Mouse (Mus musculus) left cerebral cortex, adult 9 months (tissue): Measurements from ENCODE around the gene Ppp1r35.

Experiments used
- DNase-seq, 2 experiments: peaks; one replicate each; pipeline ENCODE4 v3.0.0; 2022; ENCODE audit warnings: low spot score in 2 of 2

The Ppp1r35 gene

GRCm38 (mm10) chr5:137782776-137783522 is 4.3 kb downstream of the Ppp1r35 start:
- DNase-seq: no peak

GRCm38 (mm10) chr5:137783901-137784540 is 5.4 kb downstream of the Ppp1r35 start:
- DNase-seq: no peak

- DNase-seq: no peak
Measured at GRCm38 (mm10) chr5:137784546-137784945, 5.9 kb downstream of the Ppp1r35 start.

- DNase-seq: no peak
Measured at GRCm38 (mm10) chr5:137785164-137786031, 6.7 kb downstream of the Ppp1r35 start.

GRCm38 (mm10) chr5:137786109-137786942 is 7.7 kb downstream of the Ppp1r35 start:
- DNase-seq: peak; percentile 99

GRCm38 (mm10) chr5:137787151-137787928 is 8.7 kb downstream of the Ppp1r35 start, which contains the start of the genes Mepce and Zcwpw1:
TSS of gene Mepce (minus strand) at chr5:137787655.
TSS of gene Zcwpw1 (plus strand) at chr5:137787798.
- peak; percentile 89 to 97 for DNase-seq

- DNase-seq: peak in 1 of 2 experiments; percentile 44
Measured at GRCm38 (mm10) chr5:137788171-137788570, 9.5 kb downstream of the Ppp1r35 start.

- no peak for DNase-seq
Measured at GRCm38 (mm10) chr5:137788946-137789531, 10.4 kb downstream of the Ppp1r35 start.

- DNase-seq: no peak
Measured at GRCm38 (mm10) chr5:137791553-137791952, 12.9 kb downstream of the Ppp1r35 start.

GRCm38 (mm10) chr5:137796606-137797005 is 18.0 kb downstream of the Ppp1r35 start:
- DNase-seq: no peak

- DNase-seq: no peak
Measured at GRCm38 (mm10) chr5:137800917-137801316, 22.3 kb downstream of the Ppp1r35 start.

GRCm38 (mm10) chr5:137806158-137806557 is 27.5 kb downstream of the Ppp1r35 start:
- no peak for DNase-seq

- DNase-seq: no peak
Measured at GRCm38 (mm10) chr5:137808316-137808715, 29.7 kb downstream of the Ppp1r35 start.

GRCm38 (mm10) chr5:137817466-137818222 is 39.0 kb downstream of the Ppp1r35 start:
- DNase-seq: no peak

GRCm38 (mm10) chr5:137822126-137822525 is 43.5 kb downstream of the Ppp1r35 start:
- DNase-seq: no peak

GRCm38 (mm10) chr5:137822602-137823001 is 44.0 kb downstream of the Ppp1r35 start:
- no peak for DNase-seq

GRCm38 (mm10) chr5:137823455-137824045 is 44.9 kb downstream of the Ppp1r35 start:
- DNase-seq: no peak

GRCm38 (mm10) chr5:137825030-137825429 is 46.4 kb downstream of the Ppp1r35 start:
- no peak for DNase-seq

GRCm38 (mm10) chr5:137825971-137826370 is 47.3 kb downstream of the Ppp1r35 start:
- DNase-seq: no peak
